Comparison of ENCODE assay signal across 19 mouse cellular contexts in the genomic region with DNA sequence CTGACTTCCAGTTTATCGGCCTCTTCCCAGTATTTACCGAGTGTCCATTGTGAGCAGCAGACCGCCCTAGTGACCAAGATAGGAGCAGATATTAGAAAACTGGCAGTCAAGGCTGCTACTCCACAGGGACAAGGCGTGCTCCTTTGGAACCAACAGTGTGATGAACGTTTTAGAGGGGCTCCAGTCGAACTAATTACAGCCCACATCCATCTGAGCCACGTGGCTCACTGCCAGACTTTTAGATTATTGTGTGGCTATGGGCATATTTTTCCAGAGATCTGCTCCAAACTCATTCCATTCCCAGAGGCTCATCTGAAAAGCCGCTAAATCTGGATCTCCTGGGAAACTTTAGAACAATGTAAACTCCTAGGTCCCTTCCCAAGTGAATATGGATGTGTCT.
DNase-seq lines count a peak whose midpoint lies in the region; ATAC-seq and TF ChIP-seq lines count a peak whose summit lies in the region.
"Had no signal": no experiment of that assay in that cellular context is flagged by ENCODE, and none has a peak within 500 bp of the region (broad histone marks: within the 10 kb centered on the region; RNA-seq: fewer than 3 reads in every experiment).

No protein-coding gene starts in this region.

- H3K36me3 ChIP-seq in forebrain, embryonic 14.5 days (ENCODE audit: control insufficient read depth, insufficient read depth, low read length), result no peaks in the 10 kb centered on the region
- H3K36me3 ChIP-seq in forebrain, embryonic 11.5 days (ENCODE audit: control insufficient read depth, insufficient read depth, low read length), result no peaks in the 10 kb centered on the region
- H3K36me3 ChIP-seq in midbrain, postnatal 0 days (ENCODE audit: insufficient read depth, low read length), result no peaks in the 10 kb centered on the region
- H3K36me3 ChIP-seq in midbrain, embryonic 10.5 days, result no peaks in the 10 kb centered on the region
- no peaks in the 10 kb centered on the region for H3K36me3 ChIP-seq in hindbrain, embryonic 14.5 days (replicated peaks; ENCODE audit: control insufficient read depth, insufficient read depth)
- H3K36me3 ChIP-seq in neural tube, embryonic 15.5 days, result no peaks in the 10 kb centered on the region
- H3K36me3 ChIP-seq: embryonic facial prominence, embryonic 15.5 days; heart, embryonic 15.5 days; liver, embryonic 13.5 days; lung, embryonic 15.5 days; neural tube, embryonic 12.5 days had no signal

- 60% methylated on average over 8 of the region's 8 CpGs for WGBS in forebrain, embryonic 14.5 days
- 73% methylated on average over 8 of the region's 8 CpGs for WGBS in forebrain, embryonic 11.5 days
- 60% methylated on average over 8 of the region's 8 CpGs for WGBS in midbrain, postnatal 0 days
- 84% methylated on average over 8 of the region's 8 CpGs for WGBS in midbrain, embryonic 10.5 days
- 41% methylated on average over 8 of the region's 8 CpGs for WGBS in hindbrain, embryonic 14.5 days
- 54% methylated on average over 8 of the region's 8 CpGs for WGBS in neural tube, embryonic 15.5 days

- no peak for TF ChIP-seq CTCF in midbrain, postnatal 0 days (IDR thresholded peaks at IDR 0.05)

- no peak overlapping the region for H3K4me3 ChIP-seq in forebrain, embryonic 14.5 days (ENCODE audit: low read depth, low read length)
- H3K4me3 ChIP-seq in forebrain, embryonic 11.5 days (ENCODE audit: low read depth, low read length), result no peak overlapping the region
- H3K4me3 ChIP-seq in midbrain, postnatal 0 days (ENCODE audit: low read depth, low read length), result no peak overlapping the region
- no peak overlapping the region for H3K4me3 ChIP-seq in midbrain, embryonic 10.5 days
- no peak overlapping the region for H3K4me3 ChIP-seq in hindbrain, embryonic 14.5 days (replicated peaks; ENCODE audit: low read length)
- H3K4me3 ChIP-seq in neural tube, embryonic 15.5 days (replicated peaks), result no peak overlapping the region
- H3K4me3 ChIP-seq: embryonic facial prominence, embryonic 15.5 days; gastrocnemius, adult 2 months; heart, embryonic 15.5 days; liver, embryonic 13.5 days; lung, embryonic 15.5 days; neural tube, embryonic 12.5 days had no signal

- H3K9ac ChIP-seq in forebrain, embryonic 14.5 days (ENCODE audit: low read length), result no peak overlapping the region
- no peak overlapping the region for H3K9ac ChIP-seq in forebrain, embryonic 11.5 days (ENCODE audit: low read length)
- H3K9ac ChIP-seq in midbrain, postnatal 0 days (replicated peaks; ENCODE audit: low read length, poor library complexity, severe bottlenecking), result no peak overlapping the region
- no peak overlapping the region for H3K9ac ChIP-seq in hindbrain, embryonic 14.5 days
- no peak overlapping the region for H3K9ac ChIP-seq in neural tube, embryonic 15.5 days (replicated peaks)
- H3K9ac ChIP-seq: embryonic facial prominence, embryonic 15.5 days; heart, embryonic 15.5 days; liver, embryonic 13.5 days; lung, embryonic 15.5 days; neural tube, embryonic 12.5 days had no signal

- H3K27me3 ChIP-seq in forebrain, embryonic 14.5 days (replicated peaks; ENCODE audit: control insufficient read depth, insufficient read depth, low read length), result no peaks in the 10 kb centered on the region
- no peaks in the 10 kb centered on the region for H3K27me3 ChIP-seq in forebrain, embryonic 11.5 days (ENCODE audit: control insufficient read depth, insufficient read depth, low read length)
- H3K27me3 ChIP-seq in midbrain, postnatal 0 days (ENCODE audit: insufficient read depth, low read length), result no peaks in the 10 kb centered on the region
- H3K27me3 ChIP-seq in midbrain, embryonic 10.5 days (ENCODE audit: low read depth, poor library complexity, severe bottlenecking), result no peaks in the 10 kb centered on the region
- no peaks in the 10 kb centered on the region for H3K27me3 ChIP-seq in hindbrain, embryonic 14.5 days (ENCODE audit: control insufficient read depth, insufficient read depth, low read length)
- H3K27me3 ChIP-seq in neural tube, embryonic 15.5 days (replicated peaks), result no peaks in the 10 kb centered on the region
- H3K27me3 ChIP-seq: embryonic facial prominence, embryonic 15.5 days; heart, embryonic 15.5 days; liver, embryonic 13.5 days; lung, embryonic 15.5 days; neural tube, embryonic 12.5 days had no signal

- no peak overlapping the region for H3K27ac ChIP-seq in forebrain, embryonic 14.5 days (ENCODE audit: low read depth, low read length)
- no peak overlapping the region for H3K27ac ChIP-seq in forebrain, embryonic 11.5 days (ENCODE audit: low read depth, low read length)
- H3K27ac ChIP-seq in midbrain, postnatal 0 days (ENCODE audit: low read depth, low read length), result no peak overlapping the region
- H3K27ac ChIP-seq in midbrain, embryonic 10.5 days (replicated peaks), result no peak overlapping the region
- 0 out of 2 replicates have a peak overlapping the region, but pooled peaks have one; percentile 20 for H3K27ac ChIP-seq in hindbrain, embryonic 14.5 days
- no peak overlapping the region for H3K27ac ChIP-seq in neural tube, embryonic 15.5 days (replicated peaks)
- H3K27ac ChIP-seq: embryonic facial prominence, embryonic 15.5 days; gastrocnemius, adult 2 months; heart, embryonic 15.5 days; liver, embryonic 13.5 days; lung, embryonic 15.5 days; neural tube, embryonic 12.5 days had no signal

- no peak overlapping the region for H3K4me2 ChIP-seq in forebrain, embryonic 14.5 days (ENCODE audit: low read length)
- H3K4me2 ChIP-seq in forebrain, embryonic 11.5 days (ENCODE audit: low read depth, low read length, severe bottlenecking), result no peak overlapping the region
- no peak overlapping the region for H3K4me2 ChIP-seq in midbrain, postnatal 0 days (ENCODE audit: low read depth, low read length, poor library complexity, severe bottlenecking)
- H3K4me2 ChIP-seq in hindbrain, embryonic 14.5 days (replicated peaks), result no peak overlapping the region
- H3K4me2 ChIP-seq in neural tube, embryonic 15.5 days, result no peak overlapping the region
- H3K4me2 ChIP-seq: embryonic facial prominence, embryonic 15.5 days; heart, embryonic 15.5 days; liver, embryonic 13.5 days; lung, embryonic 15.5 days; neural tube, embryonic 12.5 days had no signal

- peak; percentile 34; the same call in 1 of the 2 replicates for ATAC-seq in forebrain, embryonic 14.5 days
- ATAC-seq in forebrain, embryonic 11.5 days (replicated peaks; ENCODE audit: low FRiP score), result no peak
- ATAC-seq in midbrain, postnatal 0 days (ENCODE audit: low FRiP score), result no peak
- ATAC-seq in hindbrain, embryonic 14.5 days (ENCODE audit: low FRiP score), result peak; percentile 60
- ATAC-seq in neural tube, embryonic 15.5 days (ENCODE audit: low FRiP score), result 0 out of 2 replicates have a peak, but pooled peaks have one; percentile 21

- no peaks in the 10 kb centered on the region for H3K9me3 ChIP-seq in forebrain, embryonic 14.5 days (replicated peaks; ENCODE audit: control insufficient read depth, low read length)
- no peaks in the 10 kb centered on the region for H3K9me3 ChIP-seq in forebrain, embryonic 11.5 days (ENCODE audit: control insufficient read depth, low read length)
- H3K9me3 ChIP-seq in midbrain, postnatal 0 days (ENCODE audit: low read length), result no peaks in the 10 kb centered on the region
- no peaks in the 10 kb centered on the region for H3K9me3 ChIP-seq in midbrain, embryonic 10.5 days (replicated peaks)
- H3K9me3 ChIP-seq in hindbrain, embryonic 14.5 days (ENCODE audit: control insufficient read depth, low read length), result no peaks in the 10 kb centered on the region
- H3K9me3 ChIP-seq in neural tube, embryonic 15.5 days (replicated peaks), result no peaks in the 10 kb centered on the region
- H3K9me3 ChIP-seq: embryonic facial prominence, embryonic 15.5 days; heart, embryonic 15.5 days; liver, embryonic 13.5 days; lung, embryonic 15.5 days; neural tube, embryonic 12.5 days had no signal

- H3K4me1 ChIP-seq in forebrain, embryonic 14.5 days (ENCODE audit: control insufficient read depth, insufficient read depth, low read length), result no peaks in the 10 kb centered on the region
- H3K4me1 ChIP-seq in forebrain, embryonic 11.5 days (replicated peaks; ENCODE audit: control insufficient read depth, insufficient read depth, low read length), result no peaks in the 10 kb centered on the region
- H3K4me1 ChIP-seq in midbrain, postnatal 0 days (ENCODE audit: insufficient read depth, low read length), result no peaks in the 10 kb centered on the region
- H3K4me1 ChIP-seq in midbrain, embryonic 10.5 days, result no peaks in the 10 kb centered on the region
- H3K4me1 ChIP-seq in hindbrain, embryonic 14.5 days (replicated peaks; ENCODE audit: control insufficient read depth, insufficient read depth, low read length), result 0 out of 2 replicates have a peak, but pooled peaks cover 4% of the 10 kb centered on the region
- H3K4me1 ChIP-seq in neural tube, embryonic 15.5 days, result no peaks in the 10 kb centered on the region
- H3K4me1 ChIP-seq: embryonic facial prominence, embryonic 15.5 days; heart, embryonic 15.5 days; liver, embryonic 13.5 days; lung, embryonic 15.5 days; neural tube, embryonic 12.5 days had no signal

- DNase-seq in forebrain, embryonic 14.5 days (ENCODE audit: low spot score), result peak; percentile 53
- DNase-seq in forebrain, embryonic 11.5 days (ENCODE audit: low spot score), result no peak
- peak; percentile 38 for DNase-seq in midbrain, postnatal 0 days (ENCODE audit: low spot score)
- DNase-seq in midbrain, embryonic 10.5 days (ENCODE audit: low spot score), result no peak
- peak; percentile 53 for DNase-seq in hindbrain, embryonic 14.5 days (ENCODE audit: low spot score)
- DNase-seq in heart, adult 8-10 months (ENCODE audit: low spot score), result no peak
- DNase-seq: adrenal gland, postnatal 10 days; B cell, adult 2 months; cerebellum, adult 2 months; gastrocnemius, adult 2 months; heart, adult 11 months; kidney, adult 8-10 months; kidney, postnatal 36 days; liver, embryonic 13.5 days had no signal

Comparison
In these comparisons a context has a peak if more than half of its experiments do, and no peak if none do; other contexts are left out.
1. ATAC-seq: peak in forebrain, embryonic 14.5 days (single experiment), hindbrain, embryonic 14.5 days (single experiment) and neural tube, embryonic 15.5 days (single experiment); none in forebrain, embryonic 11.5 days (single experiment) and midbrain, postnatal 0 days (single experiment).
2. DNase-seq: peak in forebrain, embryonic 14.5 days (single experiment), midbrain, postnatal 0 days (single experiment) and hindbrain, embryonic 14.5 days (single experiment); none in forebrain, embryonic 11.5 days (single experiment), midbrain, embryonic 10.5 days (single experiment) and heart, adult 8-10 months (single experiment).